Mouse (Mus musculus) CH12.LX (cell line): ENCODE data around the gene Cdk14. TPM values are rescaled to one million over a fixed set of nuclear protein-coding genes. Genes with fewer than 3 reads are reported as not detected.
A peak's percentile ranks its signal among the peaks of the same experiment; 100 is the strongest.

ENCODE experiments used
- DNase-seq: peaks from one replicate; pipeline ENCODE4 v3.0.0-alpha.2; 2013; ENCODE audit errors: extremely low read depth
- H3K27ac ChIP-seq: 2 replicates; pipeline ENCODE4 v1.5.1; 2012; ENCODE audit warnings: low read depth, mild to moderate bottlenecking, control low read depth, moderate library complexity; ENCODE audit not compliant: insufficient read depth
- H3K27me3 ChIP-seq: replicated peaks from 2 replicates; pipeline ENCODE3; 2012; ENCODE audit warnings: inconsistent platforms
- H3K36me3 ChIP-seq, 2 experiments: replicated peaks in 1 of 2; 2 replicates each; pipeline versions ENCODE3 to v1.6.1; 2012; ENCODE audit warnings: inconsistent platforms in 1 of 2, low read length in 1 of 2, mild to moderate bottlenecking in 1 of 2, mixed read lengths in 1 of 2, moderate library complexity in 1 of 2; ENCODE audit not compliant: control insufficient read depth in 1 of 2, insufficient read depth in 1 of 2
- H3K4me1 ChIP-seq, 2 experiments: 2 replicates each; pipeline ENCODE4 v1.6.1; 2012; ENCODE audit warnings: inconsistent platforms in 1 of 2, moderate library complexity in 1 of 2; ENCODE audit not compliant: insufficient read depth in 2 of 2, control insufficient read depth in 1 of 2
- H3K4me2 ChIP-seq: 2 replicates; pipeline ENCODE4 v1.6.1; 2012; ENCODE audit warnings: low read depth, mild to moderate bottlenecking, control low read depth; ENCODE audit not compliant: poor library complexity, insufficient read depth, severe bottlenecking
- H3K4me3 ChIP-seq, 3 experiments: fragments of 150-350 bp in 1 of 3; sonication (generic) in 1 of 3; replicated peaks in 1 of 3; 2 replicates each; pipeline versions ENCODE3 to v1.5.1; 2011 to 2012; ENCODE audit warnings: low read depth in 2 of 3, low read length in 2 of 3, mild to moderate bottlenecking in 2 of 3, moderate library complexity in 2 of 3, control low read depth in 1 of 3, improper control_type of control experiment in 1 of 3, inconsistent platforms in 1 of 3, mixed read lengths in 1 of 3; ENCODE audit not compliant: poor library complexity in 1 of 3
- H3K79me2 ChIP-seq: replicated peaks from 2 replicates; pipeline ENCODE4 v1.6.1; 2012; ENCODE audit warnings: mild to moderate bottlenecking, moderate library complexity; ENCODE audit not compliant: control insufficient read depth, poor library complexity, insufficient read depth, severe bottlenecking; ENCODE audit errors: extremely low read depth
- H3K9ac ChIP-seq: 2 replicates; pipeline ENCODE4 v1.6.1; 2012; ENCODE audit warnings: low read depth, mild to moderate bottlenecking, control low read depth, moderate library complexity; ENCODE audit not compliant: insufficient read depth
- H3K9me3 ChIP-seq: replicated peaks from 2 replicates; pipeline ENCODE3; 2012; ENCODE audit warnings: low read length, inconsistent platforms, mixed read lengths
- CHD1 ChIP-seq: IDR thresholded peaks from 2 replicates; pipeline ENCODE4 v1.6.1; 2012; ENCODE audit warnings: low read depth, low read length, improper control_type of control experiment, inconsistent platforms
- CTCF ChIP-seq, 2 experiments: IDR thresholded peaks in 1 of 2; conservative IDR thresholded peaks in 1 of 2; 2 replicates each; pipeline ENCODE4 v1.5.1; 2011 to 2012; ENCODE audit warnings: low read depth in 2 of 2, low read length in 2 of 2, improper control_type of control experiment in 1 of 2, inconsistent platforms in 1 of 2, mild to moderate bottlenecking in 1 of 2, moderate library complexity in 1 of 2
- E2F4 ChIP-seq: IDR thresholded peaks from 2 replicates; pipeline ENCODE4 v1.6.1; 2011; ENCODE audit warnings: low read depth, low read length, improper control_type of control experiment; ENCODE audit not compliant: insufficient replicate concordance
- ELF1 ChIP-seq: IDR thresholded peaks from 2 replicates; pipeline ENCODE4 v1.6.1; 2014; ENCODE audit warnings: low read depth, mild to moderate bottlenecking, inconsistent platforms, low read length, improper control_type of control experiment
- EP300 ChIP-seq: IDR thresholded peaks from 2 replicates; pipeline ENCODE4 v1.6.1; 2011; ENCODE audit warnings: low read length, improper control_type of control experiment
- HCFC1 ChIP-seq: IDR thresholded peaks from 2 replicates; pipeline ENCODE4 v1.6.1; 2012; ENCODE audit warnings: low read depth, mild to moderate bottlenecking, inconsistent platforms, low read length, improper control_type of control experiment
- JUND ChIP-seq: conservative IDR thresholded peaks from 2 replicates; pipeline ENCODE4 v1.6.1; 2011; ENCODE audit warnings: low read depth, low read length, improper control_type of control experiment
- MAFK ChIP-seq: IDR thresholded peaks from 2 replicates; pipeline ENCODE4 v1.6.1; 2011; ENCODE audit warnings: low read length, improper control_type of control experiment; ENCODE audit not compliant: insufficient replicate concordance
- MAX ChIP-seq: IDR thresholded peaks from 2 replicates; pipeline ENCODE4 v1.6.1; 2011; ENCODE audit warnings: low read length, improper control_type of control experiment
- MAZ ChIP-seq: IDR thresholded peaks from 2 replicates; pipeline ENCODE4 v1.6.1; 2012; ENCODE audit warnings: low read depth, mild to moderate bottlenecking, inconsistent platforms, low read length, improper control_type of control experiment, moderate library complexity
- MYC ChIP-seq: IDR thresholded peaks from 2 replicates; pipeline ENCODE4 v1.6.1; 2011; ENCODE audit warnings: low read depth, mild to moderate bottlenecking, improper control_type of control experiment, low read length
- NELFE ChIP-seq: IDR thresholded peaks from 2 replicates; pipeline ENCODE4 v1.6.1; 2011; ENCODE audit warnings: low read depth, low read length, improper control_type of control experiment
- NRF1 ChIP-seq: IDR thresholded peaks from 2 replicates; pipeline ENCODE4 v1.6.1; 2014; ENCODE audit warnings: low read depth, mild to moderate bottlenecking, inconsistent platforms, low read length, improper control_type of control experiment, moderate library complexity
- PAX5 ChIP-seq: IDR thresholded peaks from 2 replicates; pipeline ENCODE4 v1.6.1; 2012; ENCODE audit warnings: low read length, inconsistent platforms, mixed read lengths
- POLR2A ChIP-seq: IDR thresholded peaks from 2 replicates; pipeline ENCODE4 v1.6.1; 2011; ENCODE audit warnings: low read depth, mild to moderate bottlenecking, improper control_type of control experiment, low read length
- RAD21 ChIP-seq: IDR thresholded peaks from 2 replicates; pipeline ENCODE4 v1.6.1; 2011; ENCODE audit warnings: low read depth, mild to moderate bottlenecking, low read length, improper control_type of control experiment, moderate library complexity
- SIN3A ChIP-seq: IDR thresholded peaks from 2 replicates; pipeline ENCODE4 v1.6.1; 2012; ENCODE audit warnings: low read length, improper control_type of control experiment, inconsistent platforms
- SMC3 ChIP-seq: IDR thresholded peaks from 2 replicates; pipeline ENCODE4 v1.6.1; 2011; ENCODE audit warnings: low read depth, low read length, improper control_type of control experiment
- ZC3H11A ChIP-seq: IDR thresholded peaks from 2 replicates; pipeline ENCODE4 v1.6.1; 2012; ENCODE audit warnings: low read depth, mild to moderate bottlenecking, inconsistent platforms, low read length, improper control_type of control experiment
- ZKSCAN1 ChIP-seq: IDR thresholded peaks from 2 replicates; pipeline ENCODE4 v1.6.1; 2012; ENCODE audit warnings: low read depth, inconsistent platforms, low read length, improper control_type of control experiment, borderline replicate concordance
- ZMIZ1 ChIP-seq: IDR thresholded peaks from 2 replicates; pipeline ENCODE4 v1.6.1; 2012; ENCODE audit warnings: low read depth, mild to moderate bottlenecking, inconsistent platforms, low read length, improper control_type of control experiment
- dilution Hi-C: fragments of 300-500 bp; cut with MboI; formaldehyde crosslinking; loops from 2 replicates; pipeline ENCODE4 v1.14.3; 2020; ENCODE audit warnings: low sequenced_read_pairs; ENCODE audit not compliant: extremely low pct_unique_long_range_greater_than_20kb, extremely low pct_ligation_motif_present
- in situ Hi-C: fragments of 300-500 bp; cut with MboI; formaldehyde crosslinking; loops from 3 replicates; pipeline ENCODE4 v1.14.3; 2019; ENCODE audit warnings: low sequenced_read_pairs, low pct_ligation_motif_present, low pct_unique_long_range_greater_than_20kb, mixed read lengths
- polyA plus RNA-seq: library from polyadenylated mRNA; unstranded; fragments of >175 nt; gene quantifications from 2 replicates; pipeline ENCODE4 v1.2.1, GENCODE M21; 2012; ENCODE audit warnings: low read depth; ENCODE audit not compliant: insufficient read length
- total RNA-seq, 2 experiments: library from RNA; depleted of rRNA; stranded (reverse); fragments of 300-350 nt in 1 of 2; fragments of >200 nt in 1 of 2; gene quantifications; 2 replicates each; pipeline ENCODE4 v1.2.3; 2012 to 2014

Gene Cdk14
- total and polyA plus RNA-seq, 3 experiments, result 3.7 to 12.0 (median 8.9) TPM

DNA sequence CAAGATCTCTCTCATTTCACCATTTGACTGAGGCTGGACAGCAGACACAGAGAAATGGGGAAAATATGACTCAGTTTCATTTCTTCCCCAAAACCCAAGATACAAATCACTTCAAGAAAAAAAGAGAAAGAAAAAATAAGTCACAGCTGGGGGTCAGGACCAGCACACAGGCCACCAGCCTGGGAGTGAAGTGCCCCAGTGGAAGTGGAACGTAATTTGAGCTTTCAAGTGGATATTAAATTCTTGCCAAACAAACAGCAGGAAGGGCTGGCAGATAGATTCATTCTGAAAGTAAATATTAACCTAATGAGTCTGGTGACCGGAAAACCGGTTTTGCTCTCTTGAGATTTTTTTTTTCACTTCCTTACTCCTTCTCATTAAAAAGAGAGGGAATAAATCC lies 60.2 kb downstream of the Cdk14 start (continued):
- TF ChIP-seq HCFC1 (no peak), JUND (peak; percentile 97), MAX (no peak; the same call in 1 of the 2 replicates), NELFE (no peak), POLR2A (no peak), MYC (peak; percentile 78), SIN3A (no peak), ZC3H11A (no peak), MAFK (no peak)
- TF ChIP-seq, all 38 proteins: peak for 14

DNA sequence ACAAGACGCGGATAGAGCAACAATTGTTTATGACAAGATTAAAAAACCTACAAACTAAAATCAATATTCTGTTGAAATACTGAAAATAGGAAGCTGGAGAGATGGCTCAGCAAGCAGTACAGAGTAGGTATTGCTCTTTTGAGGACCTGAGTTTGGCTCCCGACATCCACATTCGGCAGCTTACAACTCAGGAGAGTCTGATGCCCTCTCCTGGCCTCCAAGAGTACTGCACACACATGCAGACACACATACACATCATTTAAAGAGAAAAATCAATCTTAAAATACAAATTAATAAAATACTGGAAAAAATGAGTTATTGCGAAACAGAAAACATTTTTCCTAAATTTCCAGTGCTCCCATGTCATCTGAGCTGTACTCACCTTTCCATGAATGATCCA lies 60.7 kb downstream of the Cdk14 start:
- TF ChIP-seq JUND, result no peak
- peak; percentile 39 to 52; a peak in 3 of 4 replicates for TF ChIP-seq CTCF (conservative IDR thresholded peaks at IDR 0.05 in 1 of 2, IDR thresholded peaks at IDR 0.05 in 1 of 2; ENCODE audit: low read depth in 2 of 2, low read length in 2 of 2)
- peak; percentile 36 for TF ChIP-seq SMC3
- TF ChIP-seq POLR2A, result no peak
- TF ChIP-seq RAD21, result peak; percentile 5
- Histone ChIP-seq H3K36me3 (peaks cover 0 to 28% of the 10 kb centered on the region in 2 experiments), H3K27ac (0 out of 2 replicates have a peak overlapping the region, but pooled peaks have one; percentile 40), H3K4me3 (no peak overlapping the region), H3K4me2 (0 out of 2 replicates have a peak overlapping the region, but pooled peaks have one; percentile 69), H3K9me3 (peaks cover 4% of the 10 kb centered on the region), H3K9ac (no peak overlapping the region), H3K79me2 (no peaks in the 10 kb centered on the region; the same call in 1 of the 2 replicates), H3K4me1 (peaks cover 5 to 17% of the 10 kb centered on the region in 2 experiments; a peak in 3 of 4 replicates), H3K27me3 (no peaks in the 10 kb centered on the region)
- DNase-seq, result no peak
- in situ Hi-C loops, result loop anchor here (25.0 kb wide), 1 partner anchor 397 kb away; no protein-coding TSS in a partner anchor
- dilution Hi-C loops, result no loop called here

DNA sequence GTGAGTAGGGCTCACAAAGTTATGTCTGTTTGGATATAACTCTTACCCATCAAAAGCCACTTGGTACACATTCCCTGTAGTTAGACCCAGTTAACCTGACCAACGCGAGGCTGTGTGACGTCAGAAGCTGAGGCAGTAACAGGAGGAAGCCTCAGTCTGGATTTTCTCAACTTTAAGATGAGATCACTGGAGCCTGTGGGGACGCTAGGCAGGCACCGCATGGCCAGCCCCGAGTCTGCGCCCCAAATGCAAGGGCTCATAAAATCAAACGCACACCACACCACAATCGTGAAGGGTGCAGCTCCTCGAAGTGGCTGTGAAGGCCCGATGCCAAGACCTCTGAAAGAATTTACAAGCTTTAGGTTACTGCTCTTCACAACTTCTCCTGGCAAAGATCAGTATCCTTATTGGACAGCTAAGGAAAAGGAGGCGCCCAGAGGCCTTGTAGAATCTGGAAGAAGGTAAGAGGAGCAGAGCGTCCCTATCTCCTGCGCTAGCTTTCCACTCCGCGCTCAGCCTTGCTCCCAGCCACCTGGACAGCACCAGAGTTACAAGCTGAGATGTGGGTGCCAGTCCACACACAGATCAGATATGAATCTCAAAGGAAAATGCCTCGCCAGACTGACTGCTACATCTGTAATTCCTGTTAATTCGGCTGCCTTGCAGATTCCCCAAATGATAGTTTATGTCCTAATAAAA lies 61.9 kb downstream of the Cdk14 start:
- H3K79me2 ChIP-seq, result no peaks in the 10 kb centered on the region; the same call in 1 of the 2 replicates
- no peaks in the 10 kb centered on the region for H3K27me3 ChIP-seq
- H3K9me3 ChIP-seq, result peaks cover 4% of the 10 kb centered on the region
- H3K9ac ChIP-seq, result no peak overlapping the region
- dilution Hi-C loops (no loop called here), in situ Hi-C loops (loop anchor here (25.0 kb wide), 1 partner anchor 396 kb away; no protein-coding TSS in a partner anchor)
- no peak overlapping the region for H3K27ac ChIP-seq
- no peak for DNase-seq
- peaks cover 0 to 21% of the 10 kb centered on the region in 2 experiments for H3K36me3 ChIP-seq
- no peak for TF ChIP-seq EP300
- no peak for TF ChIP-seq ZMIZ1
- TF ChIP-seq SIN3A, result no peak
- no peak for TF ChIP-seq NRF1
- no peak for TF ChIP-seq CHD1
- TF ChIP-seq E2F4, result no peak
- no peak for TF ChIP-seq MAZ
- no peak for TF ChIP-seq PAX5
- TF ChIP-seq ZKSCAN1, result no peak
- no peak for TF ChIP-seq MYC
- TF ChIP-seq ELF1, result no peak
- no peak for TF ChIP-seq HCFC1
- peaks cover 5 to 17% of the 10 kb centered on the region in 2 experiments; a peak in 3 of 4 replicates for H3K4me1 ChIP-seq
- no peak overlapping the region for H3K4me2 ChIP-seq
- no peak overlapping the region for H3K4me3 ChIP-seq
